Mouse (Mus musculus) layer of hippocampus, adult 9-11 months (tissue): ENCODE measurements around the gene Alkbh3.

Experiments used
- DNase-seq: peaks from one replicate; pipeline ENCODE4 v3.0.0; 2022

The Alkbh3 gene

GRCm38 (mm10) chr2:94010335-94011291 lies at the start of gene Alkbh3:
Alkbh3 (minus strand) TSS chr2:94010807.
- peak; percentile 91 for DNase-seq

GRCm38 (mm10) chr2:94059459-94059858 lies 48.9 kb upstream of the Alkbh3 start:
- DNase-seq, result no peak

DNA sequence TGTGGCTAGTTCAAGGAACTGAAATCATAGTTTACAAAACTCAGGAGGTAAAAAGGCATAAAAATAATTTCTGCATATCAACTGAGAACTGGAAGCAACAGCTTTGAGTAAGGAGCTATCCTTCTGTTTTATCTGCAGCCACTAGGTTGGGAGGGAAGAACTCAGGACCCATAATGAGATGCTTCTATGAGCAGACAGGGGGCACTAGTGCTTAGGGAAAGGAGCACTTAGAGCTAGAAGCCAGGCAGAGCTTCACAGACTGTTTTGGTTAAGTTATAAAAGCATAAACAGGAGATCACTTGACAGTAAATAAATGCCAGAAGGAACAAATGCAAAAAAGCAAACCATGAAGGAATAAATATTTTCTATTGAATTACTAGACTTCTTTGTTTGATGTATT lies 44.2 kb upstream of the Alkbh3 start:
- DNase-seq, result no peak

- no peak for DNase-seq
These were observed 41.3 kb upstream of the Alkbh3 start for GRCm38 (mm10) chr2:94051952-94052351.

GRCm38 (mm10) chr2:94050901-94051300 lies 40.3 kb upstream of the Alkbh3 start:
- DNase-seq, result no peak

DNA sequence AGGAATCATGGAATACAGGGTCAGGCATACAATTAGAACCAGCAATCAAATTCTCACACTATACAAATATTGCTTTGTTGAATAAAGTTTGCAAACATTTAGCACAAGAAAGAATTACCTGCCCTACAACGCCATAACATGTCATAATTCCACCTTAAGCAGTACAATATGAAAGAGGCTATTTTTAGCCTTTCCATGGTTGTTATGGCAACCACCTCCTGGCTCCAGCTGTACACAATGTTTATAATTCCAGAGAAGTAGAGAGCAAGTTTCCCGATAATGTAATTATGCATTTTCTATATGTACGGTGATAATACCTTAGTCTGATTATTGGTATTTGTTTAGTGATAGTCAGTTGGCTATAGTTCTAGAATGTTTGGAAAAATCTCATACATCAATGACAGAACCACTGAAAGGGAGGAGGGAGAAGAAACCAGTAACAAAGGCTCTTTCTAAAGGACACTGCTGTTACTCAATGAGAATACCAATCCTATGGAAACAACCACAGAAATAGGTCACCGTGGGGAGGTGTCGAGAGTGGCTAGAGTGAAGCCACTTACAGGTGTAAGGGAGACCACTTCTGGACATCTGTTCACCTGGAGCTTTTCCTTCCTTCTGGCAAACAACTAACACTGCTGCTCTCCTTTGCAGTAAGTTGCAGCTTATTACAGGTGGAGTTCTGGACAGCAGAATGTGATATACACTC lies 39.0 kb upstream of the Alkbh3 start:
- DNase-seq, result no peak

GRCm38 (mm10) chr2:94048733-94049470 lies 38.3 kb upstream of the Alkbh3 start:
- no peak for DNase-seq

DNA sequence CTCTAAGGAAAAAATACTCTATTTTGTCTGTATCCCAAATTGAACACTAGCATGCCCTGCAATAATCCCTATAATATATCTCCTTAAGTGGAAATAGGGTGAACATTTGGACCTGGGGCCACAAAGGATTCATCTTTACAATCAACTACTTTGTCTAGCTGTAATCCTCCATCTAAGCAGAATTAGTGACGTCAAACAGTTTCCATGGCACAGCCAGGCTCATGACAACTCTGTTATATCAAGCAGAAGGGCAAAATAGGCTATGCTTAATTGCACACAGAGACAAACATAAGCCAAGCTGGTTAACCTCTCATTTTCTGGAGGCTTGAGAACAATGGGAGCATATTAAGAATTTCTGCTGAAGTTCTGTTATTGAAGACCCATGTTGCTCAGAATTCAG lies 37.7 kb upstream of the Alkbh3 start:
- no peak for DNase-seq

GRCm38 (mm10) chr2:94045411-94046090 lies 34.9 kb upstream of the Alkbh3 start:
- DNase-seq, result no peak

- DNase-seq, result no peak
These were observed 33.6 kb upstream of the Alkbh3 start for GRCm38 (mm10) chr2:94044174-94044573.

GRCm38 (mm10) chr2:94043662-94044061 lies 33.1 kb upstream of the Alkbh3 start:
- DNase-seq, result peak; percentile 45

DNA sequence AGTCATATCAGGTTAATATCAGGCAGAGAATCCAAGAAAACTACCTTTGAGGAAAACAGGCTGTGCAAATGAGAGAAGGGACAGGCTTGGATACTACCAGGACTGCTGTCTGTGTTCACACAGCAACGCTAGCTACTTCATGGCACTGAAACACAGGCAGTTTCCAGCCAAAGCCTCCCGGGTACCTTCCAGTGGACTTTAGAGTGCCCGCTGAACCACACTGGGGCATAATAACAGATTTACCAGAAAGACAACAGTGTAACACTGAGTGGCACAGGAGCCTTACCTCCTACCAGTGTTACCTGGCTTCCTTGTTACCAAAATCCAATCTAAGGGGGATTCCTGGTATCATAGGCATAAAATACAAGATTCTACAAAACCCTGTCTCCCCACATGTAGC lies 31.9 kb upstream of the Alkbh3 start:
- no peak for DNase-seq

DNA sequence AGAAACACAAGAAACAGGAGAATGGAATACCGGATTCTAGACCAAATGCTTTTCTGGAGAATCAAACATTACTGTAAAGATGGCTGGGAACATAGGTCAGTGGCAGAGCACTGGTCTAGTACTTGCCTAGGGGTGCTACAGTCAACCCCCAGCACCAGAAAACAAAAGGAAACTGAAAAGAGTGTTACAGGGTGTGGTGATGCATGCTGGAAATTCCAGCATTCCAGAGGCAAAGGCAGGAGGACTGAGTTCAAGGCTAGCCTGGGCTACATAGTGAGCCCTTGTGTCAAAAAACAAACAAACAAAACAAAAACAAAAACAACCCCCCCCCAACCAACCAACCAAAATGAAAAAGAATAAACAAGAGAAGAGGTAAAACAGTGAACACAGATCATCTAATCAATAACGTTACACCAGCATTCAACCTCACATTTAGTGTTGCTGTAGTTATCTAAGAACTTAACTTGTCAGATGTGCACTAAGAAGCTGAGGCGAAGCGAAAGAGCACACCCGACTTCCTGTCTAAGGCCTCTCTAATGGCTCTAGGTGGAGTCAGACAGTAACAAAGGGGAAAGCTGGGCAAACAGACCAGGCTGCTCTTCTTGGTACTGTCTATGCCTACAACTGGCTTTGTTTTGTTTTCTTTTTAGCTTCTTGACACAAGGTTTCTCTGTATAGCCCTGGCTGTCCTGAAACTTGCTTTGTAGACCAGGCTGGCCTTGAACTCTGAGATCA lies 30.0 kb upstream of the Alkbh3 start:
- DNase-seq, result no peak

- peak; percentile 86 for DNase-seq
These were observed 25.1 kb upstream of the Alkbh3 start for GRCm38 (mm10) chr2:94035428-94036331.

GRCm38 (mm10) chr2:94030602-94031001 lies 20.0 kb upstream of the Alkbh3 start:
- no peak for DNase-seq

- DNase-seq, result no peak
These were observed 14.0 kb upstream of the Alkbh3 start for GRCm38 (mm10) chr2:94024637-94025036.

GRCm38 (mm10) chr2:94002331-94002730 lies 8.3 kb downstream of the Alkbh3 start:
- DNase-seq, result peak; percentile 89

DNA sequence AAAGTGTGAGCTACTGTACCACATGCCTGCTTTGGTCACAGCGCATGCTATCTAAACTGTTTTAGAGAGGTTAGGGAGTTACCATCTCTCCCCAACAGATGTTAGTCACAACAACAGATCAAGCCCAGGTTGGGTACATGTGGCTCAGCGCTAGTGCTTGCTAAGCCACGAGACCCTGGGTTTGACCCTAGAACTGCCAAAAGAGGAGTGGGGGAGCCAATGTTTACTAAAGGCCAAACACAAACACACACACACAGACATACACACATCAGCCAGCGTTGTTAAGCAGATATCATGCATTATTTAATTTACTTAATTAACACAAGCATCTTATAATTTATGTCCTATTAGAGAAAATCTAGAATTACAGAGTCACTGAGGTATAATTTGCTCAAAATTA lies 8.7 kb downstream of the Alkbh3 start:
- no peak for DNase-seq

DNA sequence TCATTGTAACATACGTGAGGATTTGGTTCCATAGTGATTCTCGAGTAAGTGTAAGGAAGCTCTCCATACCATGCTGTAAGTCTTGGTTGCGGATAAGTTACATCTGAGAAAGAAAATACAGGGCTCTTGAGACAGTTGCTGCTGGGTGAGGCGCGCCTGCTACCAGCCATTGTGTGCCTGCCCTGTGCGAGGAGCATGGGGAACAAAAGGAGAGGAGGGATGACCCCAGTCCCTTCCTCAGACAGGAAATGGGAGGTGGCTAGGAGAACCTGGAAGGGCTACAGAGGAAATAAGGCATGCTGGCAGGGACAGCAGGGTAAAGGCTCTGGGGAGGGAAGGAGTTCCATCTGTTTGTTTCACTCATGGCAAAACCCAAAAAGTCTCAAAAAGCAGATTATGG lies 9.2 kb downstream of the Alkbh3 start:
- no peak for DNase-seq

GRCm38 (mm10) chr2:93996254-93996653 lies 14.4 kb downstream of the Alkbh3 start, which contains the start of gene Gm27027:
Gm27027 (minus strand) TSS chr2:93996354.
- DNase-seq, result no peak

DNA sequence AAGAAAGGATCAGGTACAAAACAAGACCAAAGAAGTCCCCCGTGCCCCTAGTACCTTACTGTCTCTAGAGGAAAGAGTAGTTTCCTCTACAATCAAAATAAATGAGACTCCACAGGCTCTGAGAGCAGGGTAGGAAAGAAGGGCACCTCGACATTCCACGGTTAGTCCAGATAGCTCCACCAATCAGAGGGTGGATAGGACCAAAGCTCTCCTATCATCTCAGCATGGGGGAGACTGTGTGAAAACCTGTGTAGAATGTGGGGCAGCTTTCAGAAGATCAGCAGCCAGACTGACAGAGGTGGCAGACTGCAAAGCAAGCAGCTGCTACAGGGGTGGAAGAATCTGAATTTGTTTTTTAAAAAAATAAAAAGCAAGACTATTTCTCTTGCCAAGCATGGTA lies 17.8 kb downstream of the Alkbh3 start:
- DNase-seq, result no peak
